Mouse (Mus musculus) liver, embryonic 14.5 days (tissue): ENCODE measurements around the gene Mdm2.

Source experiments
- CTCF ChIP-seq: IDR thresholded peaks from 2 replicates; pipeline ENCODE4 v1.5.1; 2016; ENCODE audit warnings: antibody characterized with exemption, low read depth, control low read depth
- EP300 ChIP-seq: IDR thresholded peaks from 2 replicates; pipeline ENCODE4 v1.6.1; 2016; ENCODE audit warnings: antibody characterized with exemption, low read depth

DNA sequence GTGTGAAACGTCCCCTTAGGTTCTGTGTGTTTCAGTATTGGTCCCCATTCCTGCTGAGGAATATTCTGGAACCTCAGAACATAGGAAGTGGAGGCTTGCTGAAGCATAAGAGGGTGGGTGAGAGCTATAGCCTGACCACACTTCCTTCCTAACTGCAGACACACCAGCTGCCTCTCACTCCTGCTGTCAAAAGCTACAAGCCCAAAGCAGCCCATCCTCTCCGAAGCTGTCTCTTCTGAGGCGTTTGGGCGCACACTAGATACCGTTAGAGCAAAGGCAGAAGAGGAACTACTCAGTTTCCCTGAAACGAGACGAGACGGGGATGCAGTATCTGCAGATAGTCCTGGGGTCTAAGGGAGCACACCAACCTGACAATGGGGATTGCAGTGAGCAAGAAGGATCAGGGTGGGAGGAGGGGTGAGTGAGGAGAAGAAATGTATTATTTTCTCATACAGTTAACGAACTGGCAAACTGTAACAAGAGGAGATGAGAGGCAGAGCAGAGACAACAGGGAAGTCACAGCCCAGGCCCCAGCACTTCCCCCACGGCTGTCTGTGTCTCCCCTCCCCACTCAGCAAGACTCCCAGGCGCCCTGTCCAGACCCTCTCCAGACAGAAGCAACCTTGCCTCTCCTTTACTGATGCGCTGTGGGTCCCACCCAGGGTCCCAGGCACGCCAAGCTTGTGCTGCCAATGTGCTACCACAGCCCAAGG, 44.7 kb upstream of the Mdm2 start:
- TF ChIP-seq CTCF (no peak), EP300 (no peak)
